Comparison of ENCODE assay signal across 12 mouse cellular contexts in genomic region chr16:95759988-95760391, GRCm38 (mm10). TPM values are rescaled to one million over a fixed set of nuclear protein-coding genes. Genes with fewer than 3 reads are reported as not detected.
A peak's percentile ranks its signal among the peaks of the same experiment; 100 is the strongest.
DNase-seq lines count a peak whose midpoint lies in the region; ATAC-seq lines count a peak whose summit lies in the region.
"Had no signal": no experiment of that assay in that cellular context is flagged by ENCODE, and none has a peak within 500 bp of the region (broad histone marks: within the 10 kb centered on the region; RNA-seq: fewer than 3 reads in every experiment).

No protein-coding gene starts in this region.

- ATAC-seq in midbrain, embryonic 11.5 days (ENCODE audit: low FRiP score) = no peak
- ATAC-seq in midbrain, embryonic 13.5 days = no peak
- peak; percentile 82 for ATAC-seq in embryonic facial prominence, embryonic 14.5 days (ENCODE audit: low read depth)
- ATAC-seq in heart, embryonic 12.5 days (ENCODE audit: insufficient number of reproducible peaks, low FRiP score) = 0 out of 2 replicates have a peak, but pooled peaks have one; percentile 22
- peak; percentile 34; the same call in 1 of the 2 replicates for ATAC-seq in stomach, embryonic 15.5 days (ENCODE audit: insufficient read depth, low FRiP score, low read depth)
- ATAC-seq: CD4-positive, CD25-positive, alpha-beta regulatory T cell, adult 4 months; intestine, postnatal 0 days; liver, postnatal 0 days had no signal

- no peaks in the 10 kb centered on the region for H3K36me3 ChIP-seq in midbrain, embryonic 11.5 days (ENCODE audit: control insufficient read depth, insufficient read depth, low read length)
- no peaks in the 10 kb centered on the region for H3K36me3 ChIP-seq in midbrain, embryonic 13.5 days
- no peaks in the 10 kb centered on the region for H3K36me3 ChIP-seq in embryonic facial prominence, embryonic 14.5 days (ENCODE audit: control insufficient read depth, insufficient read depth, low read length)
- H3K36me3 ChIP-seq in heart, embryonic 12.5 days = no peaks in the 10 kb centered on the region
- H3K36me3 ChIP-seq in stomach, embryonic 15.5 days = no peaks in the 10 kb centered on the region
- H3K36me3 ChIP-seq: midbrain, embryonic 12.5 days had no signal

- 72% methylated on average over 6 of the region's 6 CpGs for WGBS in midbrain, embryonic 11.5 days
- WGBS in midbrain, embryonic 13.5 days = 78% methylated on average over 6 of the region's 6 CpGs
- WGBS in embryonic facial prominence, embryonic 14.5 days = 61% methylated on average over 6 of the region's 6 CpGs
- WGBS in heart, embryonic 12.5 days = 22% methylated on average over 6 of the region's 6 CpGs
- WGBS in stomach, embryonic 15.5 days = 54% methylated on average over 6 of the region's 6 CpGs

- H3K4me3 ChIP-seq in midbrain, embryonic 11.5 days (ENCODE audit: low read depth, low read length) = no peak overlapping the region
- no peak overlapping the region for H3K4me3 ChIP-seq in midbrain, embryonic 13.5 days (replicated peaks)
- H3K4me3 ChIP-seq in embryonic facial prominence, embryonic 14.5 days (ENCODE audit: low read depth, low read length) = no peak overlapping the region
- no peak overlapping the region for H3K4me3 ChIP-seq in heart, embryonic 12.5 days
- no peak overlapping the region for H3K4me3 ChIP-seq in stomach, embryonic 15.5 days (replicated peaks)
- H3K4me3 ChIP-seq: midbrain, embryonic 12.5 days had no signal

- H3K9me3 ChIP-seq in midbrain, embryonic 11.5 days (ENCODE audit: control insufficient read depth, low read length) = no peaks in the 10 kb centered on the region
- no peaks in the 10 kb centered on the region for H3K9me3 ChIP-seq in midbrain, embryonic 13.5 days
- no peaks in the 10 kb centered on the region for H3K9me3 ChIP-seq in embryonic facial prominence, embryonic 14.5 days (ENCODE audit: control insufficient read depth, low read length)
- no peaks in the 10 kb centered on the region for H3K9me3 ChIP-seq in heart, embryonic 12.5 days (replicated peaks)
- H3K9me3 ChIP-seq in stomach, embryonic 15.5 days = no peaks in the 10 kb centered on the region
- H3K9me3 ChIP-seq: midbrain, embryonic 12.5 days had no signal

- no peaks in the 10 kb centered on the region for H3K27me3 ChIP-seq in midbrain, embryonic 11.5 days (ENCODE audit: control insufficient read depth, insufficient read depth, low read length)
- H3K27me3 ChIP-seq in midbrain, embryonic 13.5 days = no peaks in the 10 kb centered on the region
- no peaks in the 10 kb centered on the region for H3K27me3 ChIP-seq in embryonic facial prominence, embryonic 14.5 days (replicated peaks; ENCODE audit: control insufficient read depth, insufficient read depth, low read length)
- no peaks in the 10 kb centered on the region for H3K27me3 ChIP-seq in heart, embryonic 12.5 days (replicated peaks)
- H3K27me3 ChIP-seq in stomach, embryonic 15.5 days (replicated peaks) = no peaks in the 10 kb centered on the region
- H3K27me3 ChIP-seq: midbrain, embryonic 12.5 days had no signal

- DNase-seq in midbrain, embryonic 11.5 days (ENCODE audit: low spot score, missing footprints) = peak; percentile 68
- DNase-seq in embryonic facial prominence, embryonic 14.5 days (ENCODE audit: low spot score) = peak; percentile 77
- DNase-seq in right cerebral cortex, postnatal 14 days = no peak
- DNase-seq in retina, embryonic 14.5 days (ENCODE audit: low spot score) = no peak
- no peak for DNase-seq in thymus, postnatal 14 days
- DNase-seq: liver, postnatal 0 days had no signal

- no peak overlapping the region for H3K9ac ChIP-seq in midbrain, embryonic 11.5 days (ENCODE audit: low read length)
- no peak overlapping the region for H3K9ac ChIP-seq in midbrain, embryonic 13.5 days (replicated peaks)
- H3K9ac ChIP-seq in embryonic facial prominence, embryonic 14.5 days (ENCODE audit: low read depth, low read length) = no peak overlapping the region
- H3K9ac ChIP-seq in heart, embryonic 12.5 days = no peak overlapping the region
- no peak overlapping the region for H3K9ac ChIP-seq in stomach, embryonic 15.5 days
- H3K9ac ChIP-seq: liver, postnatal 0 days; midbrain, embryonic 12.5 days had no signal

- no peaks in the 10 kb centered on the region for H3K4me1 ChIP-seq in midbrain, embryonic 11.5 days (ENCODE audit: control insufficient read depth, insufficient read depth, low read length)
- H3K4me1 ChIP-seq in midbrain, embryonic 13.5 days (replicated peaks) = no peaks in the 10 kb centered on the region
- H3K4me1 ChIP-seq in embryonic facial prominence, embryonic 14.5 days (ENCODE audit: control insufficient read depth, insufficient read depth, low read length) = peaks cover 6% of the 10 kb centered on the region; the same call in 1 of the 2 replicates
- H3K4me1 ChIP-seq in heart, embryonic 12.5 days (replicated peaks) = peaks cover 10% of the 10 kb centered on the region
- H3K4me1 ChIP-seq in stomach, embryonic 15.5 days = 0 out of 2 replicates have a peak, but pooled peaks cover 3% of the 10 kb centered on the region
- H3K4me1 ChIP-seq: midbrain, embryonic 12.5 days had no signal

- no peak overlapping the region for H3K27ac ChIP-seq in midbrain, embryonic 11.5 days (ENCODE audit: low read depth, low read length)
- H3K27ac ChIP-seq in midbrain, embryonic 13.5 days = no peak overlapping the region
- no peak overlapping the region; the same call in 1 of the 2 replicates for H3K27ac ChIP-seq in embryonic facial prominence, embryonic 14.5 days (replicated peaks; ENCODE audit: low read depth, low read length)
- peak overlapping the region; percentile 18 for H3K27ac ChIP-seq in heart, embryonic 12.5 days (ENCODE audit: poor library complexity, severe bottlenecking)
- 0 out of 2 replicates have a peak overlapping the region, but pooled peaks have one; percentile 51 for H3K27ac ChIP-seq in stomach, embryonic 15.5 days
- H3K27ac ChIP-seq: midbrain, embryonic 12.5 days had no signal

- no peak overlapping the region for H3K4me2 ChIP-seq in midbrain, embryonic 11.5 days
- no peak overlapping the region for H3K4me2 ChIP-seq in midbrain, embryonic 13.5 days (replicated peaks)
- H3K4me2 ChIP-seq in embryonic facial prominence, embryonic 14.5 days (ENCODE audit: low read depth, low read length) = no peak overlapping the region
- no peak overlapping the region for H3K4me2 ChIP-seq in heart, embryonic 12.5 days
- no peak overlapping the region for H3K4me2 ChIP-seq in stomach, embryonic 15.5 days
- H3K4me2 ChIP-seq: midbrain, embryonic 12.5 days had no signal

RNA-seq across cellular contexts. Expression of gene Ets2, which starts 58.1 kb away (rescaled TPM):
- polyA plus RNA-seq in midbrain, embryonic 11.5 days (2014; fragmentation: Nextera tagmentation; extraction: Ambion mirVana) = 13.7 and 16.6 TPM in 2 replicates
- polyA plus RNA-seq in midbrain, embryonic 13.5 days (2015; fragmentation: Nextera tagmentation; extraction: Ambion mirVana) = 12.1 and 13.2 TPM in 2 replicates
- 55.7 and 56.8 TPM in 2 replicates for polyA plus RNA-seq in embryonic facial prominence, embryonic 14.5 days (2014; fragmentation: Nextera tagmentation; extraction: Ambion mirVana)
- polyA plus RNA-seq in heart, embryonic 12.5 days (2016; fragmentation: Nextera tagmentation; extraction: Ambion mirVana) = 52.0 and 59.0 TPM in 2 replicates
- 59.2 and 60.1 TPM in 2 replicates for polyA plus RNA-seq in stomach, embryonic 15.5 days (2015; fragmentation: Nextera tagmentation; extraction: Ambion mirVana)

Comparison
In these comparisons a context has a peak if more than half of its experiments do, and no peak if none do; other contexts are left out.
1. ATAC-seq: peak in embryonic facial prominence, embryonic 14.5 days (single experiment), heart, embryonic 12.5 days (single experiment) and stomach, embryonic 15.5 days (single experiment); none in midbrain, embryonic 11.5 days (single experiment) and midbrain, embryonic 13.5 days (single experiment).
2. DNase-seq: peak in midbrain, embryonic 11.5 days (single experiment) and embryonic facial prominence, embryonic 14.5 days (single experiment); none in right cerebral cortex, postnatal 14 days (single experiment), retina, embryonic 14.5 days (single experiment) and thymus, postnatal 14 days (single experiment).
3. H3K27ac ChIP-seq: peak in heart, embryonic 12.5 days (single experiment) and stomach, embryonic 15.5 days (single experiment); none in midbrain, embryonic 11.5 days (single experiment), midbrain, embryonic 13.5 days (single experiment) and embryonic facial prominence, embryonic 14.5 days (single experiment).